Mouse (Mus musculus) left cerebral cortex, adult 2 months (tissue): ENCODE data around the gene Klk7. TPM values are rescaled to one million over a fixed set of nuclear protein-coding genes. Genes with fewer than 3 reads are reported as not detected.
A peak's percentile ranks its signal among the peaks of the same experiment; 100 is the strongest.

Experiments
- DNase-seq, 2 experiments: peaks; one replicate each; pipeline ENCODE4 v3.0.0; 2021 to 2022; ENCODE audit warnings: low spot score in 2 of 2, mixed read lengths in 1 of 2; ENCODE audit errors: extremely low spot score in 1 of 2
- H3K27ac ChIP-seq: fragments of 200-600 bp; 2 replicates; pipeline ENCODE4 v1.8.1; 2022
- H3K4me3 ChIP-seq: fragments of 200-600 bp; 2 replicates; pipeline ENCODE4 v1.8.1; 2022
- CTCF ChIP-seq: fragments of 200-600 bp; IDR thresholded peaks from 2 replicates; pipeline ENCODE4 v1.8.1; 2022; ENCODE audit warnings: antibody characterized with exemption, mild to moderate bottlenecking, moderate library complexity
- intact Hi-C: fragments of 180-260 bp; cut with DNase I; formaldehyde crosslinking; loops from one replicate; pipeline ENCODE4 v1.15.1; 2025
- long read RNA-seq, 2 experiments: library from polyadenylated mRNA; stranded (forward); transcript quantifications; one replicate each; pipeline ENCODE4 v2.0.0; 2021; ENCODE audit warnings: borderline mapping rate in 2 of 2
- total RNA-seq, 2 experiments: library from RNA; stranded (reverse); gene quantifications; 2 replicates each; pipeline ENCODE4 v1.2.3; 2021

Gene Klk7
- not detected for total RNA-seq
- long read RNA-seq, experiment 1, result 0 reads
- long read RNA-seq, experiment 2, result 0 reads

- DNase-seq, result no peak
- no peak for TF ChIP-seq CTCF
- Histone ChIP-seq H3K27ac (no peak within 1 kb of the TSS), H3K4me3 (no peak within 1 kb of the TSS)
- intact Hi-C loops, result no loop called here
These were observed at the start of gene Klk7 for GRCm38 (mm10) chr7:43810994-43811393. Gene Klk7, plus strand, starts transcription at chr7:43811294.

- H3K4me3 ChIP-seq, result no peak overlapping the region
- DNase-seq, result no peak
- intact Hi-C loops, result loop anchor here (5.0 kb wide), 1 partner anchor 84 kb away; no protein-coding TSS in a partner anchor
- H3K27ac ChIP-seq, result no peak overlapping the region
- no peak for TF ChIP-seq CTCF
These were observed 44.6 kb upstream of the Klk7 start for GRCm38 (mm10) chr7:43766484-43766883.

- H3K27ac ChIP-seq, result no peak within 1 kb of the TSS
- H3K4me3 ChIP-seq, result no peak within 1 kb of the TSS
- intact Hi-C loops, result loop anchor here (5.0 kb wide), 1 partner anchor 86 kb away; no protein-coding TSS in a partner anchor
- TF ChIP-seq CTCF, result no peak
- no peak for DNase-seq
These were observed 42.5 kb upstream of the Klk7 start, which contains the start of gene Klk12 for GRCm38 (mm10) chr7:43768597-43768996. Gene Klk12, plus strand, starts transcription at chr7:43768897.

GRCm38 (mm10) chr7:43769636-43770035 is 41.5 kb upstream of the Klk7 start:
- Histone ChIP-seq H3K27ac (no peak overlapping the region), H3K4me3 (no peak overlapping the region)
- DNase-seq, result no peak
- intact Hi-C loops, result loop anchor here (5.0 kb wide), 1 partner anchor 87 kb away; no protein-coding TSS in a partner anchor
- TF ChIP-seq CTCF, result no peak

DNA sequence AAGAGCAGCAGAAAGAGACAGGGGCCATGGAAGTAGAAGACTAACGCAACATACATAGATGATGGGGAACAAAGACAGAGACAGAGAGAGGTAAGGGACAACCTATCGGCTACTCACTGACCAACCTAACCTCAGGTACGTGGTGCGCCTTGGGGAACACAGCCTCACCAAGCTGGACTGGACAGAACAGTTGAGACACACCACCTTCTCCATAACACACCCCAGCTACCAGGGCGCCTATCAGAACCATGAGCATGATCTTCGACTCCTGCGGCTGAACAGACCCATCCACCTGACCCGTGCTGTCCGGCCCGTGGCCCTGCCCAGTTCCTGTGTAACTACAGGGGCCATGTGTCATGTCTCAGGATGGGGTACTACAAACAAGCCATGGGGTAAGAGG is 40.4 kb upstream of the Klk7 start:
- intact Hi-C loops, result no loop called here
- TF ChIP-seq CTCF, result no peak
- no peak for DNase-seq
- no peak overlapping the region for H3K4me3 ChIP-seq
- H3K27ac ChIP-seq, result no peak overlapping the region

GRCm38 (mm10) chr7:43771916-43772315 is 39.2 kb upstream of the Klk7 start:
- DNase-seq, result peak in 1 of 2 experiments; percentile 3
- TF ChIP-seq CTCF, result no peak
- Histone ChIP-seq H3K27ac (no peak overlapping the region), H3K4me3 (no peak overlapping the region)
- intact Hi-C loops, result no loop called here

- no peak for TF ChIP-seq CTCF
- intact Hi-C loops, result no loop called here
- H3K27ac ChIP-seq, result no peak overlapping the region
- no peak for DNase-seq
- H3K4me3 ChIP-seq, result no peak overlapping the region
These were observed 38.2 kb upstream of the Klk7 start for GRCm38 (mm10) chr7:43772901-43773300.

DNA sequence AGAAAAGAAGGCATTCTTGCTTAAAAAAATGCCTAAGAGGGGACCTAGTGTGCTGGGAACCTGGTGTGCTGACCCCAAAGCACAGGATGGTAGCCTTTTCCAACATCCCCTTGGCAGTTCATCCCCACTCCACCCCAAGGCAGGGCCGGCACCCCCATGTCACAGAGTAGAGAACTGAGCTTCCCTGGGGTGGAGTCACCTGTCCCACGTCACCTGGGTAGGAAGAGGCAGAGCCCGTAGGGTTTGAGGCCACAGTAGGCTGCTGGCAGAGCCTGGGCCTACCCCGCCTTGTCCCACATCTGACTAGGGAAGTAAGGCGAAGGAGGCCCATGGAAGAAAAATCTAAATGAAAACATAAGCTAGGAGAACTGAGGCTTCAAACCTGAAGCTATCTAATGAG is 36.7 kb upstream of the Klk7 start, which contains the start of gene Klk11:
Gene Klk11, plus strand, starts transcription at position 241 of the 400 bp plus-strand sequence.
- no peak within 1 kb of the TSS for H3K27ac ChIP-seq
- TF ChIP-seq CTCF, result no peak
- no peak for DNase-seq
- intact Hi-C loops, result no loop called here
- no peak within 1 kb of the TSS for H3K4me3 ChIP-seq

GRCm38 (mm10) chr7:43774802-43775201 is 36.3 kb upstream of the Klk7 start:
- no peak for DNase-seq
- no peak for TF ChIP-seq CTCF
- Histone ChIP-seq H3K4me3 (no peak overlapping the region), H3K27ac (no peak overlapping the region)
- intact Hi-C loops, result no loop called here

GRCm38 (mm10) chr7:43775311-43776057 is 35.6 kb upstream of the Klk7 start:
- intact Hi-C loops, result no loop called here
- TF ChIP-seq CTCF, result no peak
- Histone ChIP-seq H3K27ac (no peak overlapping the region), H3K4me3 (no peak overlapping the region)
- peak in 1 of 2 experiments; percentile 5 for DNase-seq

GRCm38 (mm10) chr7:43776506-43776905 is 34.6 kb upstream of the Klk7 start:
- no peak for TF ChIP-seq CTCF
- H3K4me3 ChIP-seq, result no peak overlapping the region
- intact Hi-C loops, result no loop called here
- no peak overlapping the region for H3K27ac ChIP-seq
- no peak for DNase-seq

DNA sequence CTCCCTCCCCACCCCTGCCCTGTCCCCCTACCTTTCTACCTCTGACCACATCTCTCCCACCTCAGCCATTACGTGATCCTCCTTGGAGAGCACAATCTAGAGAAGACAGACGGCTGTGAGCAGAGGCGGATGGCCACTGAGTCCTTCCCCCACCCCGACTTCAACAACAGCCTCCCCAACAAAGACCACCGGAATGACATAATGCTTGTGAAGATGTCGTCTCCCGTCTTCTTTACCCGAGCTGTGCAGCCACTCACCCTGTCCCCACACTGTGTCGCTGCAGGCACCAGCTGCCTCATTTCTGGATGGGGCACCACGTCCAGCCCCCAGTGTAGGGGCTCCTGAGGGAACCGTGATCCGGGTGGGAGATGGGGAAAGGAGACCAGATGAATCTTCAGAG is 33.7 kb upstream of the Klk7 start:
- no peak for DNase-seq
- no peak overlapping the region for H3K4me3 ChIP-seq
- TF ChIP-seq CTCF, result no peak
- H3K27ac ChIP-seq, result no peak overlapping the region
- intact Hi-C loops, result no loop called here
